Mouse (Mus musculus): ENCODE measurements at regions not wholly inside any gene's neighbourhood (a gene's known extent, or its start where the extent isn't known, plus 50 kb on each side); places are given as distances from the start of the nearest gene placed in this dataset.

GRCm38 (mm10) chr13:79057424-79057823 is 857.9 kb upstream of the Nr2f1 start:
- in situ Hi-C loops (cut with MboI, MseI), result no loop called here

- in situ Hi-C loops (cut with MboI, MseI), result no loop called here
Measured at GRCm38 (mm10) chr13:79054481-79054880, 854.9 kb upstream of the Nr2f1 start.

GRCm38 (mm10) chr13:79053428-79053827 is 853.9 kb upstream of the Nr2f1 start:
- in situ Hi-C loops (cut with MboI, MseI), result no loop called here

GRCm38 (mm10) chr13:79047240-79047639 is 847.7 kb upstream of the Nr2f1 start:
- in situ Hi-C loops (cut with MboI, MseI), result no loop called here

- in situ Hi-C loops (cut with MboI, MseI), result no loop called here
Measured at GRCm38 (mm10) chr13:79044657-79045056, 845.1 kb upstream of the Nr2f1 start.

GRCm38 (mm10) chr13:79037883-79038282 is 838.3 kb upstream of the Nr2f1 start:
- in situ Hi-C loops (cut with MboI, MseI), result no loop called here

- in situ Hi-C loops (cut with MboI, MseI), result no loop called here
Measured at GRCm38 (mm10) chr13:79035276-79035675, 835.7 kb upstream of the Nr2f1 start.

- in situ Hi-C loops (cut with MboI, MseI), result no loop called here
Measured at GRCm38 (mm10) chr13:79029974-79030373, 830.4 kb upstream of the Nr2f1 start.

GRCm38 (mm10) chr13:79027877-79028760 is 828.6 kb upstream of the Nr2f1 start:
- in situ Hi-C loops (cut with MboI, MseI), result no loop called here

GRCm38 (mm10) chr13:79025645-79026044 is 826.1 kb upstream of the Nr2f1 start:
- in situ Hi-C loops (cut with MboI, MseI), result no loop called here

- in situ Hi-C loops (cut with MboI, MseI), result no loop called here
Measured at GRCm38 (mm10) chr13:79018051-79018450, 818.5 kb upstream of the Nr2f1 start.

GRCm38 (mm10) chr13:79003313-79003712 is 803.8 kb upstream of the Nr2f1 start:
- in situ Hi-C loops (cut with MboI, MseI), result loop anchor here in 1 of 2 experiments (10.0 kb wide), 1 partner anchor 1541 kb away; no protein-coding TSS in a partner anchor

GRCm38 (mm10) chr13:78998855-78999254 is 799.3 kb upstream of the Nr2f1 start:
- in situ Hi-C loops (cut with MboI, MseI), result no loop called here

GRCm38 (mm10) chr13:78992326-78992725 is 792.8 kb upstream of the Nr2f1 start:
- in situ Hi-C loops (cut with MboI, MseI), result no loop called here

- in situ Hi-C loops (cut with MboI, MseI), result no loop called here
Measured at GRCm38 (mm10) chr13:78985921-78986320, 786.4 kb upstream of the Nr2f1 start.

- in situ Hi-C loops (cut with MboI, MseI), result no loop called here
Measured at GRCm38 (mm10) chr13:78977224-78977780, 777.7 kb upstream of the Nr2f1 start.

GRCm38 (mm10) chr13:78938351-78938741 is 738.8 kb upstream of the Nr2f1 start:
- in situ Hi-C loops (cut with MboI, MseI), result no loop called here

- in situ Hi-C loops (cut with MboI, MseI), result no loop called here
Measured at GRCm38 (mm10) chr13:78937389-78938350, 738.1 kb upstream of the Nr2f1 start.

GRCm38 (mm10) chr13:78935990-78936650 is 736.6 kb upstream of the Nr2f1 start:
- in situ Hi-C loops (cut with MboI, MseI), result no loop called here

GRCm38 (mm10) chr13:78928347-78928746 is 728.8 kb upstream of the Nr2f1 start:
- in situ Hi-C loops (cut with MboI, MseI), result no loop called here

GRCm38 (mm10) chr13:78920802-78921201 is 721.2 kb upstream of the Nr2f1 start:
- in situ Hi-C loops (cut with MboI, MseI), result no loop called here
